Mouse (Mus musculus): ENCODE data around the gene Mycbp2. TPM values are rescaled to one million over a fixed set of nuclear protein-coding genes. Genes with fewer than 3 reads are reported as not detected.
A peak's percentile ranks its signal among the peaks of the same experiment; 100 is the strongest.

Gene Mycbp2
- total RNA-seq, 2 experiments from 2014 or later = 28.9 to 32.2 TPM

DNA sequence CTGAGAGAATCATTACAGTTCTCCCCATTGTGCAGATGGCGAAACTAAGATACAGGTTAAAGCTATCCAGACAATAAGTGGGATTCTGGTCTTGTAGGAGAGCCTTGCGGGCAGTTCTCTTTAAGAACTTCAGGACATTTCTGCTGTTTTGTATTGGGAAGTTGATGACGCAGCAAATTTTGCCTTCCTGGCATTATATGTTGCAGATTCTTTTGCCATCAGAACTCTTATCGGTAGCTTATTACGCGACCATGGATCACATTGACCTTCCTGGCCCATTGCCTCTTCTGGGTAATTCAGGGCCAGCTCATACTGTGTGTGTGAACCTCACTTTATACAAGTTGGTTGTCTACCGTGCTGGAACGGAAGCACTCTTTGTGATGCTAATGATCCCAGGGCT lies 272.8 kb downstream of the Mycbp2 start:
- DNase-seq = no peak

GRCm38 (mm10) chr14:103072731-103073130 lies 273.9 kb downstream of the Mycbp2 start:
- DNase-seq = no peak

DNA sequence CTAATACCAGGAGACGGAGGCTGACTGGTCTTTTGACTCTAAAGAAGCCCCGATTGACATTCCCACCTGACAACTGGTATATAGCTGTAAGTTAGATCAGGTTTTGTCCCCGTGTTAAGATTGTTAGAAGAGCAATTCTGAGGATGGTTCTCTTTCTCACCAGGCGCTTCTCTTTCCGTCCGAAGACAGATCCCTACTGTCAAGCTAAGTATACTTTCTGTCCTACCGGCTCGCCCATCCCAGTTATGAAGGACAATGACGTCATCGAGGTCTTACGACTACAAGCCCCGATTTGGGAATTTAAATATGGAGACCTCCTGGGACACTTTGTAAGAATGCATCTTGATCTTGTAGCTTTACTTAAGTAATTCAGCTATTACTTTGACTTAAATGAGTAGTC lies 275.1 kb downstream of the Mycbp2 start:
- DNase-seq = no peak

DNA sequence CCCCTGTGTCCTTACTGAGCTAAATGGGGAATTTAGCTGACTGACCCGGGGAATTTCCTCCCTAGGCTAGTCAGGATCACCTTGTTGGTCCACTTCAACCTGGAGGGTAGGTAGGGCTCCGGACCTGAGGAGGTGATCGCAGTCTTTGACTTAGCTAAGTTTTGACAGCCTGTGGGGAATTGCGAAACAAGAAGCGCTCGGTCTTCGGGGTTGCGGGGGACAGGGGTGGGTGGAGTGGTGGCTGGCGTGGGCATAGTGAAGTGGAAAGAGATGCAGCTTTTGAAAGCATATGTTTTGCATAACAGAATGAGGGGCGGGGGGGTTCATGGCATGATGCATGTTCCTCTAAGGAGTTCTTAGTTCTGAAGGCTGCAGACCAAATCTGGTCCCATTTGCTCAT lies 275.8 kb downstream of the Mycbp2 start:
- DNase-seq = peak; percentile 33 to 64

DNA sequence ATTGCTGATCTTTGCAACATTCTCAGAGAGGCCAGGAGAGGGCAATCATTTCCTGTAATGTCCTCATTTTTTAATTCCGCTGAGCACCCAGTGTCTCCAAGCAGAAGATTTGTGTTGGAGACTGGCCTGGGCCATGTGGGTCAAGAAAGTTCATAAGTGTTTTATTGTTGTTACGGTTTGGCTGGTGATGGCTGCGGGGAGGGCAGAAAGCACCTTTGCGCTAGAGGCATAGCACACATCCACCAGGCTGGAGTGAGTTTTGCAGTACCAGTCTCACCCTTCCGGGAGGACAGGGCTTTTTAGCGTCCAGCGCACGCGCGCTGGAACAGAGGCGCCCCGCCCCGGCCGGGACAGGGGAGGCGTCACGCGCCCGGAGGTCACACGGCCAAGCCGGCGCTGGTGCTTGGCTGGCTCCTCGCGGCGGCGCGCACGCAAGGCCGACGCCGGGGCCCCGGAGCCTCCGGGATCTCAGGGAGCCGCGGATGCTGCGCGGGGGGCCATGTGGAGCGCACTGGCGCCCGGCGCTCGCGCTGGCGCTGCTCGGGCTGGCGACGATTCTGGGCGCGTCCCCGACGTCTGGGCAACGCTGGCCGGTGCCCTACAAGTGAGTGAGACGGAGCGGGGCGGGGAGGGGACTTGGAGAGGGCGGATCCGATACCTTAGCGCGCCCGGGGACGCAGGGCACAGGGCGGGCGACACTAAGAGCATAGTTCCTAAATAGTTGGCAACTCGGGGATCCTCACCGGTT lies 276.6 kb downstream of the Mycbp2 start, which contains the start of gene Cln5:
Gene Cln5 (plus strand): TSS at position 353 of the 748 bp plus-strand sequence.
- peak; percentile 96 to 97 for DNase-seq

DNA sequence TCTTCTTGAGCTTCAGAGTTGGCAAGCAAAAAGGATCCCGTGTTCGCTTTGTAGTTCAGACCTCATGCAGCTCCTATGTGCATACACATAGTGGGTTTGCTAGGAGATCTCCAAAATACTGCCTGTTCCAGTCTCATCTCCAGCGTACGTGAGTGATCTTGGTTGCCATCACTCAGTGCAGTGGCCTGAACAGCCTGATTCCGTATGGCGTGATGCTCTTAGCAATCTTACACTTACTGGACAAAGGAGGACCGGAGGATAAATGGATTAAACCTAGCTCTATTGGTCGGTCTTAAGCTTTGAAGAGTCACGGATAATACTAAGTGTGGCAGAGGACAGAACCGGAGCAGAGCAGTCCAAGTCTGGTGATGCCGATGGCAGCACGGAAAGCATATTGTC lies 277.1 kb downstream of the Mycbp2 start:
- DNase-seq = no peak

- DNase-seq = peak; percentile 75 to 93
These were observed 281.1 kb downstream of the Mycbp2 start for GRCm38 (mm10) chr14:103065294-103066167.

Other genes starting within 250 kb of the Mycbp2 start
- 10 to 100 TPM; 58.2 to 61.1 TPM for gene Fbxl3, start 247.2 kb downstream of the Mycbp2 start, total RNA-seq (2021)
- gene Scel, start 166.5 kb upstream of the Mycbp2 start, total RNA-seq (2021) = under 1 TPM; 0.17 to 0.31 TPM

All from heart, adult 18-20 months (tissue).